Comparison of ENCODE assay signal across 8 mouse cellular contexts in the genomic region with DNA sequence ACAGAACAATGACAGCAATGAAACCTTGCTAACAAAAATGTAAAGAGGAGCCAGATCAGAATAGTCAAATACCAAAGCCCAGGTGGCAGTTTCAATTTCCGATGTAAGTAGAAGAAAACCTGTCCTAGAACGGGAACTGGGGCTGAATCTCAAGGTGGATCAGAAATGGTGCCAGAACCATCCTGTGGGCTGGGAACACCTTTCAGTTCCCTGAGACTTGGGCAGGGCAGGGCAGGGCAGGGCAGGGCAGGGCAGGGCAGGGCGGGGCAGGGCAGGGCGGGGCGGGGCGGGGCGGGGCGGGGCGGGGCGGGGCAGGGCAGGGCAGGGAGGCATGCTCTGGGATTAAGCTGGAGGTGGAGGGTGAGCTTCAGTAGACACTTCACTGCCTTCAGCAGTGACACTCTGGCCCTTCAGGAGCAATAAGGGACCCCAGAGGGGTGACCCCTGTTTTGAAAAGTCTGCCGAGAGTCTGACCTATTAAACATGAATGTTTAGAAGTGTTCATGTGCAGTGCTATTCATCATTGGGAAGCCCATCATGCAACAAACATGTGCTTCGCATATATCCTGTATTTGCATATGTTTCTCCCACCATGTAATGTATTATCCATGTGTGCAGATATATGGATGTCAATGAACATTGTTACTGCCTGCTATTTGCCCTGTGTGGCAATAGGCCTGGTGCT.
DNase-seq lines count a peak whose midpoint lies in the region; ATAC-seq and TF ChIP-seq lines count a peak whose summit lies in the region.

No protein-coding gene starts in this region.

- peaks cover 17% of the 10 kb centered on the region; the same call in 1 of the 2 replicates for H3K27me3 ChIP-seq in lung, embryonic 14.5 days (ENCODE audit: insufficient read depth, low read length)
- H3K27me3 ChIP-seq in embryonic facial prominence, embryonic 15.5 days, result peaks cover 39% of the 10 kb centered on the region
- no peaks in the 10 kb centered on the region for H3K27me3 ChIP-seq in hindbrain, postnatal 0 days (ENCODE audit: insufficient read depth, low read length)
- no peaks in the 10 kb centered on the region for H3K27me3 ChIP-seq in neural tube, embryonic 15.5 days (replicated peaks)

- peak overlapping the region; percentile 81 for H3K4me2 ChIP-seq in lung, embryonic 14.5 days
- H3K4me2 ChIP-seq in embryonic facial prominence, embryonic 15.5 days (replicated peaks), result peak overlapping the region; percentile 85
- peak overlapping the region; percentile 84 for H3K4me2 ChIP-seq in hindbrain, postnatal 0 days (ENCODE audit: low read depth, low read length)
- peak overlapping the region; percentile 73 for H3K4me2 ChIP-seq in neural tube, embryonic 15.5 days

- no peak for TF ChIP-seq CTCF in lung, embryonic 14.5 days (IDR thresholded peaks at IDR 0.05; ENCODE audit: low read depth)
- TF ChIP-seq CTCF in hindbrain, postnatal 0 days (IDR thresholded peaks at IDR 0.05; ENCODE audit: low read depth), result no peak

- DNase-seq in lung, embryonic 14.5 days, result no peak
- no peak for DNase-seq in lung, postnatal 25 days (ENCODE audit: low spot score)
- DNase-seq in hindbrain, postnatal 0 days (ENCODE audit: low spot score), result no peak
- no peak for DNase-seq in adrenal gland, adult (ENCODE audit: inconsistent age in 2 of 2, low spot score in 1 of 2)
- no peak for DNase-seq in left cerebral cortex, adult 9 months (ENCODE audit: low spot score in 2 of 2)

- no peak overlapping the region for H3K9ac ChIP-seq in lung, embryonic 14.5 days
- no peak overlapping the region for H3K9ac ChIP-seq in embryonic facial prominence, embryonic 15.5 days
- H3K9ac ChIP-seq in hindbrain, postnatal 0 days (replicated peaks; ENCODE audit: low read length), result no peak overlapping the region
- H3K9ac ChIP-seq in neural tube, embryonic 15.5 days (replicated peaks), result peak overlapping the region; percentile 69; the same call in 1 of the 2 replicates

- 10% methylated on average over 12 of the region's 12 CpGs for WGBS in lung, embryonic 14.5 days
- 9% methylated on average over 12 of the region's 12 CpGs for WGBS in embryonic facial prominence, embryonic 15.5 days
- WGBS in hindbrain, postnatal 0 days, result 24% methylated on average over 6 of the region's 12 CpGs
- 9% methylated on average over 8 of the region's 12 CpGs for whole genome bisulfite sequencing in neural tube, embryonic 15.5 days

- H3K27ac ChIP-seq in lung, embryonic 14.5 days (ENCODE audit: low read depth), result no peak overlapping the region
- H3K27ac ChIP-seq in embryonic facial prominence, embryonic 15.5 days (replicated peaks), result no peak overlapping the region
- peak overlapping the region; percentile 54; the same call in 1 of the 2 replicates for H3K27ac ChIP-seq in hindbrain, postnatal 0 days
- peak overlapping the region; percentile 88 for H3K27ac ChIP-seq in neural tube, embryonic 15.5 days (replicated peaks)

- H3K9me3 ChIP-seq in lung, embryonic 14.5 days (ENCODE audit: low read depth, low read length), result no peaks in the 10 kb centered on the region
- H3K9me3 ChIP-seq in embryonic facial prominence, embryonic 15.5 days (replicated peaks), result no peaks in the 10 kb centered on the region
- H3K9me3 ChIP-seq in hindbrain, postnatal 0 days (ENCODE audit: low read length), result no peaks in the 10 kb centered on the region
- no peaks in the 10 kb centered on the region for H3K9me3 ChIP-seq in neural tube, embryonic 15.5 days (replicated peaks)

- no peak; the same call in 1 of the 2 replicates for ATAC-seq in lung, embryonic 14.5 days (ENCODE audit: insufficient read depth)
- peak; percentile 84 for ATAC-seq in embryonic facial prominence, embryonic 15.5 days (ENCODE audit: insufficient number of reproducible peaks, low FRiP score, low TSS enrichment, low read depth)
- no peak for ATAC-seq in hindbrain, postnatal 0 days
- peak; percentile 75 for ATAC-seq in neural tube, embryonic 15.5 days (ENCODE audit: low FRiP score)
- ATAC-seq in monocyte, adult 5-6 weeks (replicated peaks; ENCODE audit: insufficient number of reproducible peaks, low FRiP score, low TSS enrichment, poor library complexity, severe bottlenecking), result no peak

- H3K4me1 ChIP-seq in lung, embryonic 14.5 days (ENCODE audit: insufficient read depth), result peaks cover 23% of the 10 kb centered on the region
- peaks cover 13% of the 10 kb centered on the region for H3K4me1 ChIP-seq in embryonic facial prominence, embryonic 15.5 days
- H3K4me1 ChIP-seq in hindbrain, postnatal 0 days (ENCODE audit: insufficient read depth, low read length), result peaks cover 26% of the 10 kb centered on the region
- H3K4me1 ChIP-seq in neural tube, embryonic 15.5 days, result peaks cover 34% of the 10 kb centered on the region

- no peak overlapping the region for H3K4me3 ChIP-seq in lung, embryonic 14.5 days (ENCODE audit: low read depth, low read length)
- H3K4me3 ChIP-seq in embryonic facial prominence, embryonic 15.5 days (replicated peaks), result no peak overlapping the region; the same call in 1 of the 2 replicates
- H3K4me3 ChIP-seq in hindbrain, postnatal 0 days (ENCODE audit: low read length), result peak overlapping the region; percentile 60
- H3K4me3 ChIP-seq in neural tube, embryonic 15.5 days (replicated peaks), result peak overlapping the region; percentile 69

- H3K36me3 ChIP-seq in lung, embryonic 14.5 days (ENCODE audit: insufficient read depth), result no peaks in the 10 kb centered on the region
- H3K36me3 ChIP-seq in embryonic facial prominence, embryonic 15.5 days, result no peaks in the 10 kb centered on the region
- H3K36me3 ChIP-seq in hindbrain, postnatal 0 days (ENCODE audit: insufficient read depth, low read length), result no peaks in the 10 kb centered on the region
- no peaks in the 10 kb centered on the region for H3K36me3 ChIP-seq in neural tube, embryonic 15.5 days

Comparison
In these comparisons a context has a peak if more than half of its experiments do, and no peak if none do; other contexts are left out.
1. ATAC-seq: peak in embryonic facial prominence, embryonic 15.5 days (single experiment) and neural tube, embryonic 15.5 days (single experiment); none in lung, embryonic 14.5 days (single experiment), hindbrain, postnatal 0 days (single experiment) and monocyte, adult 5-6 weeks (single experiment).
2. H3K27ac ChIP-seq: peak in hindbrain, postnatal 0 days (single experiment) and neural tube, embryonic 15.5 days (single experiment); none in lung, embryonic 14.5 days (single experiment) and embryonic facial prominence, embryonic 15.5 days (single experiment).
3. H3K4me3 ChIP-seq: peak in hindbrain, postnatal 0 days (single experiment) and neural tube, embryonic 15.5 days (single experiment); none in lung, embryonic 14.5 days (single experiment) and embryonic facial prominence, embryonic 15.5 days (single experiment).
4. Peak in every context shown above with its lines, with median percentiles within 50 percentile points of each other: H3K4me2 ChIP-seq.